Mouse (Mus musculus): ENCODE results near the gene Zfpm1.

GRCm38 (mm10) chr8:122296173-122297001 lies 14.4 kb downstream of the Zfpm1 start:
- 0 out of 2 replicates have a peak, but pooled peaks have one; percentile 5 for TF ChIP-seq CTCF (IDR thresholded peaks at IDR 0.05; ENCODE audit: low read depth, low read length)
- no peak for TF ChIP-seq POLR2A (IDR thresholded peaks at IDR 0.05; ENCODE audit: extremely low read depth, insufficient read depth, low read length)

Measured in liver, adult 2 months (tissue).